Comparison of ENCODE assay signal across 8 mouse cellular contexts in genomic region chr7:16842645-16843063, GRCm38 (mm10). TPM values are rescaled to one million over a fixed set of nuclear protein-coding genes. Genes with fewer than 3 reads are reported as not detected.
DNase-seq lines count a peak whose midpoint lies in the region; ATAC-seq lines count a peak whose summit lies in the region.

Gene Prkd2, plus strand, starts transcription at chr7:16842902.

- peak; percentile 84 for ATAC-seq in intestine, embryonic 16.5 days

- H3K36me3 ChIP-seq in embryonic facial prominence, embryonic 10.5 days (replicated peaks) = peaks cover 57% of the 10 kb centered on the region
- H3K36me3 ChIP-seq in intestine, embryonic 16.5 days (ENCODE audit: control insufficient read depth, insufficient read depth, low read length) = no peaks in the 10 kb centered on the region; the same call in none of the 2 replicates

- peaks cover 53% of the 10 kb centered on the region for H3K4me1 ChIP-seq in embryonic facial prominence, embryonic 10.5 days
- peaks cover 21% of the 10 kb centered on the region for H3K4me1 ChIP-seq in intestine, embryonic 16.5 days (ENCODE audit: control insufficient read depth, insufficient read depth, low read length)

- H3K9ac ChIP-seq in intestine, embryonic 16.5 days (ENCODE audit: low read depth, low read length) = peak within 1 kb of the TSS; percentile 85

- intact Hi-C loops in left cerebral cortex, postnatal 25 days (cut with DNase I) = no loop called here

- WGBS in embryonic facial prominence, embryonic 10.5 days = under 1% methylated on average over 32 of the region's 32 CpGs
- under 1% methylated on average over 32 of the region's 32 CpGs for WGBS in intestine, embryonic 16.5 days

- peak; percentile 94 for DNase-seq in adrenal gland, postnatal 14 days
- DNase-seq in embryonic facial prominence, embryonic 10.5 days (ENCODE audit: low spot score) = peak; percentile 93
- DNase-seq in gonadal fat pad, adult 2 months (ENCODE audit: low read depth) = no peak
- DNase-seq in left cerebral cortex, postnatal 25 days (ENCODE audit: low spot score in 2 of 2) = peak; percentile 88 to 90
- DNase-seq in mesoderm, embryonic 11.5 days (ENCODE audit: low read depth, low spot score) = peak; percentile 90
- peak; percentile 88 for DNase-seq in right cerebral cortex, postnatal 25 days
- peak; percentile 86 to 92 for DNase-seq in urinary bladder, postnatal 4 days (ENCODE audit: low spot score in 2 of 2)

- H3K9me3 ChIP-seq in embryonic facial prominence, embryonic 10.5 days = no peaks in the 10 kb centered on the region
- no peaks in the 10 kb centered on the region for H3K9me3 ChIP-seq in intestine, embryonic 16.5 days (ENCODE audit: control insufficient read depth, low read length)

- no peaks in the 10 kb centered on the region for H3K27me3 ChIP-seq in embryonic facial prominence, embryonic 10.5 days (replicated peaks; ENCODE audit: low read depth, poor library complexity, severe bottlenecking)
- H3K27me3 ChIP-seq in intestine, embryonic 16.5 days (replicated peaks; ENCODE audit: control insufficient read depth, insufficient read depth, low read length) = no peaks in the 10 kb centered on the region

- peak within 1 kb of the TSS; percentile 72 for H3K4me3 ChIP-seq in embryonic facial prominence, embryonic 10.5 days
- H3K4me3 ChIP-seq in intestine, embryonic 16.5 days (ENCODE audit: low read length) = peak within 1 kb of the TSS; percentile 64

- peak within 1 kb of the TSS; percentile 85 for H3K27ac ChIP-seq in embryonic facial prominence, embryonic 10.5 days (replicated peaks)
- peak within 1 kb of the TSS; percentile 83 for H3K27ac ChIP-seq in intestine, embryonic 16.5 days (ENCODE audit: low read length)

- peak within 1 kb of the TSS; percentile 98 for H3K4me2 ChIP-seq in intestine, embryonic 16.5 days (ENCODE audit: low read depth, low read length)

RNA-seq across cellular contexts. Expression of gene Prkd2, which starts in this region (rescaled TPM):
- 25.0 and 35.4 TPM in 2 replicates for total RNA-seq in adrenal gland, postnatal 14 days (2021)
- polyA plus RNA-seq in embryonic facial prominence, embryonic 10.5 days (2016; fragmentation: Nextera tagmentation; extraction: Ambion mirVana) = 12.9 and 13.1 TPM in 2 replicates
- 30.5 and 36.0 TPM in 2 replicates for polyA plus RNA-seq in gonadal fat pad, adult 2 months (2012; rRNA removed)
- polyA plus RNA-seq in intestine, embryonic 16.5 days (2015; fragmentation: Nextera tagmentation; extraction: Ambion mirVana) = 10.3 and 11.5 TPM in 2 replicates
- 1 to 10 TPM; 3.8 to 7.3 TPM for total RNA-seq in left cerebral cortex, postnatal 25 days (2021)
